Mouse (Mus musculus) bone marrow, adult 2 months (tissue): ENCODE measurements around the gene Ralgapa2.

ENCODE experiments used
- CTCF ChIP-seq: fragments of 200-500 bp; IDR thresholded peaks from 2 replicates; pipeline ENCODE4 v1.5.1; 2011; ENCODE audit warnings: low read length, control low read depth; ENCODE audit not compliant: control insufficient read depth, insufficient read depth
- POLR2A ChIP-seq: fragments of 200-500 bp; IDR thresholded peaks from 2 replicates; pipeline ENCODE4 v1.6.1; 2011; ENCODE audit warnings: low read depth, mild to moderate bottlenecking, control low read depth, low read length, borderline replicate concordance; ENCODE audit not compliant: control insufficient read depth

DNA sequence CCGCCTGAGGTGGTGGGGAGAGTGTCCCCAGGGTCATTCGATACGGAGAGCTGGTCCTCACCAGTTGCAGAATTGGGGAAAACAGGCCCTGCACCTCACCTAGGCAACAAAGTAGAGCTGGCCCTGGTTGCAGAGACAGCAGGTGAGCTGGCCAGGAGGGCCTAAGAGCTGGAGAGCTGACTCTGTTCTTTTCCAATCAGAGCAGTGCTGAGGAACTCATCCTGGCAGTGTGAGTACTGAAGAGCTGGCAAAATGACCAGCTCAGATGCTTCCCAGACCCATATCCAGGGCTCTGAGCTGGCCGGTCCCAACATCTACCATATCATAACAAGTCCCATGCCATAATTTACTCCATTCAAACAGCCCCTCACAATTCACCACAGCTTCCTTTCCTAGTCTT is 34.7 kb downstream of the Ralgapa2 start:
- TF ChIP-seq CTCF (no peak), POLR2A (no peak)
